Mouse (Mus musculus): ENCODE results near the gene Tfap2c. TPM values are rescaled to one million over a fixed set of nuclear protein-coding genes. Genes with fewer than 3 reads are reported as not detected.

Gene Tfap2c
- total RNA-seq, 2 experiments from 2014 or later = not detected

GRCm38 (mm10) chr2:172550364-172551080 lies 1.1 kb downstream of the Tfap2c start:
- peak; percentile 49 to 53 for DNase-seq
- intact Hi-C loops (cut with DNase I) = loop anchor here (5.0 kb wide), 1 partner anchor 207 kb away; no protein-coding TSS in a partner anchor

GRCm38 (mm10) chr2:172551081-172551720 lies 1.8 kb downstream of the Tfap2c start:
- intact Hi-C loops (cut with DNase I) = loop anchor here (5.0 kb wide), 1 partner anchor 206 kb away; no protein-coding TSS in a partner anchor
- DNase-seq = peak in 1 of 2 experiments; percentile 8

GRCm38 (mm10) chr2:172551872-172552271 lies 2.5 kb downstream of the Tfap2c start:
- DNase-seq = no peak
- intact Hi-C loops (cut with DNase I) = loop anchor here (5.0 kb wide), 1 partner anchor 205 kb away; no protein-coding TSS in a partner anchor

- intact Hi-C loops (cut with DNase I) = loop anchor here (5.0 kb wide), 1 partner anchor 205 kb away; no protein-coding TSS in a partner anchor
Observed at GRCm38 (mm10) chr2:172552666-172553065, 3.3 kb downstream of the Tfap2c start.

GRCm38 (mm10) chr2:172554211-172554610 lies 4.8 kb downstream of the Tfap2c start:
- intact Hi-C loops (cut with DNase I) = loop anchor here (5.0 kb wide), 1 partner anchor 203 kb away; no protein-coding TSS in a partner anchor

More at GRCm38 (mm10) chr2:172552666-172553065, 3.3 kb downstream of the Tfap2c start:
- DNase-seq = no peak

GRCm38 (mm10) chr2:172558674-172559468 lies 9.5 kb downstream of the Tfap2c start:
- no peak for DNase-seq
- intact Hi-C loops (cut with DNase I) = no loop called here

More at GRCm38 (mm10) chr2:172554211-172554610, 4.8 kb downstream of the Tfap2c start:
- DNase-seq = no peak

GRCm38 (mm10) chr2:172561016-172561415 lies 11.6 kb downstream of the Tfap2c start:
- intact Hi-C loops (cut with DNase I) = no loop called here

GRCm38 (mm10) chr2:172567835-172568234 lies 18.4 kb downstream of the Tfap2c start:
- DNase-seq = no peak
- intact Hi-C loops (cut with DNase I) = no loop called here

More at GRCm38 (mm10) chr2:172561016-172561415, 11.6 kb downstream of the Tfap2c start:
- DNase-seq = no peak

- no peak for DNase-seq
- intact Hi-C loops (cut with DNase I) = no loop called here
Observed at GRCm38 (mm10) chr2:172568466-172568865, 19.1 kb downstream of the Tfap2c start.

- intact Hi-C loops (cut with DNase I) = no loop called here
- DNase-seq = no peak
Observed at GRCm38 (mm10) chr2:172577196-172577766, 27.9 kb downstream of the Tfap2c start.

- intact Hi-C loops (cut with DNase I) = no loop called here
- DNase-seq = peak; percentile 5 to 14
Observed at GRCm38 (mm10) chr2:172579221-172579620, 29.8 kb downstream of the Tfap2c start.

- intact Hi-C loops (cut with DNase I) = no loop called here
- DNase-seq = no peak
Observed at GRCm38 (mm10) chr2:172580536-172581265, 31.3 kb downstream of the Tfap2c start.

GRCm38 (mm10) chr2:172583312-172583711 lies 33.9 kb downstream of the Tfap2c start:
- DNase-seq = no peak
- intact Hi-C loops (cut with DNase I) = no loop called here

- intact Hi-C loops (cut with DNase I) = no loop called here
- DNase-seq = no peak
Observed at GRCm38 (mm10) chr2:172585329-172585728, 35.9 kb downstream of the Tfap2c start.

- intact Hi-C loops (cut with DNase I) = no loop called here
- no peak for DNase-seq
Observed at GRCm38 (mm10) chr2:172589048-172589447, 39.7 kb downstream of the Tfap2c start.

GRCm38 (mm10) chr2:172590839-172591238 lies 41.4 kb downstream of the Tfap2c start:
- intact Hi-C loops (cut with DNase I) = no loop called here
- no peak for DNase-seq

GRCm38 (mm10) chr2:172594326-172594725 lies 44.9 kb downstream of the Tfap2c start:
- no peak for DNase-seq
- intact Hi-C loops (cut with DNase I) = no loop called here

- intact Hi-C loops (cut with DNase I) = no loop called here
- no peak for DNase-seq
Observed at GRCm38 (mm10) chr2:172597056-172597455, 47.7 kb downstream of the Tfap2c start.

GRCm38 (mm10) chr2:172597881-172598280 lies 48.5 kb downstream of the Tfap2c start:
- DNase-seq = no peak
- intact Hi-C loops (cut with DNase I) = no loop called here

- DNase-seq = no peak
- intact Hi-C loops (cut with DNase I) = no loop called here
Observed at GRCm38 (mm10) chr2:172604625-172605024, 55.2 kb downstream of the Tfap2c start.
